Mouse (Mus musculus): ENCODE results near the gene Rnf38. TPM values are rescaled to one million over a fixed set of nuclear protein-coding genes. Genes with fewer than 3 reads are reported as not detected.

The Rnf38 gene
- polyA plus RNA-seq, 1 experiment from 2014 or later: 22.3 TPM

DNA sequence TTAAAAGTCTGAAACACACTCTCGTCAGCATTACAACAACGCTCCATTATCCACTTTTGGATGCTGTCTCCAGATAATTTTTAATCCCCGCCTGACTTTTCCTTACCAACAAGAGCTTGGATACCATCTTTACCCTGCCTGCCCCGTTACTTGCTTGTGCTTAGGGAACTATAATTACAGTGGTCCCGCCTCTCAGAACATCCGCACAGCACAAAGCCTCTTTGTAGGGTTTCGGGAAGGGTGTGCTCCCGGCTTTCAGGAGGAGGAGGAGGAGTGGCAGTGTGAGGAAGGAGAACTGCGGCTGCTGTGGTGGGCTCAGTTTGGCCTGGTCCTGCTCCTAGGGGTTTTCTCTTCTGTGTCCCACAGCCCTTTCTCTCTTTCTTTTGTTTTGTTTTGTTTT, 9.4 kb downstream of the Rnf38 start:
- no peak for DNase-seq (ENCODE audit: low spot score)

GRCm38 (mm10) chr4:44223444-44223843, 10.1 kb downstream of the Rnf38 start:
- no peak for DNase-seq (ENCODE audit: low spot score)

DNA sequence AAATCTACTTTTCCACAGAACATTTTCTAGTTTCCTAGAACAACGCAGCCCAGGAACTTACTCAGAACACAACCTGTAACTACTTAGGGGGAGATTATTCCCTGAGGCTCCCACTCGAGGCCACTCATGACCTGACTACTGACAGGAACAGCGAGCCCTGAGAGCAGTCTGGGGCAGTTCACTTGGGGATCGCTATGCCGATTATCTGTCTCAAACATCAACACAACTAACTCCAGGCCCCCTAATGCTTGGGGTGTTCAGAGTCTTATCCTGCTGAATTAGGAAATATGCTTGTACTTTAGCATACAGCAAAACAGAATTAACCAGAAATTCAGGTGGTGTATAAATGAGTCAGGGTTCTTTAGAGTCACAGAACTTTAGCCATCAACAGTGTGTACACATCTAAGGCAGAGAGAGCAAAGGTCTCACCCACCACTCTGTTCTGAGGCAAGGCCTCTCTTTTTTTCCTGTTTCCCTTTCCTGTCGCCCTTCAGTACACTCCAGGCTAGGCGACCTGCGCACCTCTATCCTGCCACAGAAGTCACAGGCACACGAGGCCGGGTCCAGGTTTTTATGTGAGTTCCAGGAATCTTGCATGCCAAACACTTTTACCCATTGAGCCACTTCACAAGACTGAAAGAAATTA, 16.7 kb downstream of the Rnf38 start:
- no peak for DNase-seq (ENCODE audit: low spot score)

GRCm38 (mm10) chr4:44199968-44200367, 33.6 kb downstream of the Rnf38 start:
- peak; percentile 66 for DNase-seq (ENCODE audit: low spot score)

DNA sequence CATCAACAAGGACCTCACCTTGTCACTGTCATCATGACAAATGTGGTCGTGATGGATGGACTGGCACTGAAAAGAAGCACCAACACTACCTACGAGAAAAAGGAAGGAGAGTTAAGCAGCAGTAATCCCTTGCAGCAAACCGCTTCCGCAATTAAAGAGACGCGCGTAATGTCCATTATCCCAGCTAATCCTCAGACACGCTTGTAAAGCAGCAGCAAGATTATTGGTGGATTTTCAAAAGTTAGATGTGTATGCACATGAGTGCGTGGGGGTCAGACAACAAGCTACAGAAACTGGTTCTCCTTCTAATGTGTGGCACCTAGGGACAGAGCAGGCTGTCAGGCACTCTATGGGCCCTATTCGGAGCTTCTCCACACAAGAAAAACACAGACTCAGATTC, 46.2 kb downstream of the Rnf38 start:
- DNase-seq (ENCODE audit: low spot score): no peak

- no peak for DNase-seq (ENCODE audit: low spot score)
These were observed 49.7 kb downstream of the Rnf38 start for GRCm38 (mm10) chr4:44183862-44184261.

DNA sequence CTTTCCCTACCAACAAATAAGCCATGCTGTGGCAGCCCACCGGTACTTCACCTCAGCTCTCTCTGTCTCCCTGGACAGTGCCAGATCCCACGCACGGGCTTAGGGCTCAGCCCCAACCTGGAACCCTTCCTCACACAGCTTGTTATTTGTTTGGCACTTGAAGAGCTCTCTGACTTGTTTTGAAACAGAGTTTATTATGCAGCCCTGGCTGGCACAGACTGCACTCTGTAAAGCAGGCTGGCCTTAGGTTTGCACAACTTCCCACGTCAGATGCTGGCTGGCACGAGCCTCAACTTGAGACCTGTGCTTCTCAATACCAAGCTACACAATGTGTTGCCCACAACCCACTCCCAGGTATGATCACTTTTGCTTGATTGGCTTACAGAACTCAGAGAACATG, 53.8 kb downstream of the Rnf38 start:
- DNase-seq (ENCODE audit: low spot score): no peak

- peak; percentile 78 for DNase-seq (ENCODE audit: low spot score)
These were observed 60.4 kb downstream of the Rnf38 start for GRCm38 (mm10) chr4:44173177-44173576.

- no peak for DNase-seq (ENCODE audit: low spot score)
These were observed 60.9 kb downstream of the Rnf38 start for GRCm38 (mm10) chr4:44172676-44173075.

- DNase-seq (ENCODE audit: low spot score): peak; percentile 37
These were observed 63.7 kb downstream of the Rnf38 start for GRCm38 (mm10) chr4:44169884-44170283.

DNA sequence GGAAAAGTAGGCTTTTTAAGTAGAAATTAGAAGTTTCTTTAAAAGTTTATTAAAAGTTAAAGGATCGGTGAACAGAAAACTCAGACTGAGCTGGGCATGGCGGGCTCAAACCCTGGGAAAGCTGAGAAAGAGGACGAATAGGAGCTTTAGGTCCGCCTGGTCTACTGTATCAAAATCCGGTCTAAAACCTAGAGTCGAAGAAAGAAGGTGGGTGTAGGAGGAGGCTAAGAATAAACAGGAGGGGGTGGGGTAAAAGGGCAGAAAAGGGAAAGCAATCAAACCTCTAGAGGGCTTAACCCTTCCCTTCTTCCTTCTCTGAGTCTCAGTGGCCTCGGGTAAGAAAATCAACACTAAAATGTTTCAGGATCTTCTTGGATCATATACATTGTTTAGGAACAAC, 64.8 kb downstream of the Rnf38 start:
- peak; percentile 54 for DNase-seq (ENCODE audit: low spot score)

- peak; percentile 99 for DNase-seq (ENCODE audit: low spot score)
These were observed 65.3 kb downstream of the Rnf38 start for GRCm38 (mm10) chr4:44168231-44168647.

GRCm38 (mm10) chr4:44167397-44168121, 66.0 kb downstream of the Rnf38 start:
- DNase-seq (ENCODE audit: low spot score): peak; percentile 98

GRCm38 (mm10) chr4:44166702-44167396, 66.7 kb downstream of the Rnf38 start:
- peak; percentile 10 for DNase-seq (ENCODE audit: low spot score)

DNA sequence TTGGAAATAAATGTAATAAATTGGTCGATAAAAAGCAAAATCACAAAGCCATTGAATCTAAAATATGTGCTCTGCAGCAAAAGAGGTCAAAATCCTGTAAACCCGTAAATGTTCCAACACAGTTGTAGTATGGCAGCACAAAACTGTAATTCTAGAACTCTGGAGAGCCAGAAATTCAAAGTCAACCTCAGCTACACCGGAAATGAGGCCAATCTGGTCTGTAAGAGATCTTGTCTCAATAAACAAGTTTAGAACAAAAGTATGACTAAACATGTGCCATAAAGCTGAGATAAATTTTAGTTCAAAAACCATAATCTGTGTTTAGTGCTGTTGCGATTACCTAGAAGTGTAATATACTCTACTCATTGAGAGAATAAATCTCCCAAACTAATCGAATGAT, 69.0 kb downstream of the Rnf38 start:
- DNase-seq (ENCODE audit: low spot score): peak; percentile 10

- DNase-seq (ENCODE audit: low spot score): no peak
These were observed 70.6 kb downstream of the Rnf38 start for GRCm38 (mm10) chr4:44163034-44163433.

DNA sequence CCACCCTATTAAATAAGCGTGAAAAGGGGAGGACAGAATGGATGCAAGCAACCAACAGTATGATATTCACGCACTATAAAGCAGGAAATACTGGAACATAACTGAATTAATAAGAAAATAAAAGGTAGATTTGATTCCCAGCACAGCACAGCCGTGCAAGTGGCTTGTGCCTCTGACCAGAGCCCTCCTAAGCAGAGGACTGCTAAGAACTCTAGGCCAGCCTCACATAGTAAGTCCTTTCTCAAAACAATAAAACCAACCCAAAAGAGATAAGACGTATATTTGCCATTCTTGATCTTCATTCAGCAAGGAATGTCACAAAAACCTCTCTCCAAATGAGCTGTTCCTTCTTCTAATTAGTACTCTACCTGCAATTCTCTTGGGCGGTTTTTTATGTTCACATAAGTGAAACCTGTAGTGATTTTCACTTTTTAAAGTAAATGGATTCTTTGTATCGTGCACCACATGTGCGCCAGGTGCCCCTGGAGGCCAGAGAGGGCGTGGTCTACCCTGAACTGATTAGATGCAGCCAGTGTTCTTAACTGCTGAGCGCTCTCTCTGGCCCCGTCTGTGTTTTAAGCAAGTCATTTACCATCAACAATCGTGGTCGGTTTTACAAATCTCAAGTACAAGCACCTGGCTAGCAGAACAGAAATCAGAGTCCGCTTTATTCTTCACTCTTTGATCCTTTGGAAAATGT, 72.4 kb downstream of the Rnf38 start:
- no peak for DNase-seq (ENCODE audit: low spot score)

GRCm38 (mm10) chr4:44159839-44160238, 73.8 kb downstream of the Rnf38 start:
- peak; percentile 52 for DNase-seq (ENCODE audit: low spot score)

GRCm38 (mm10) chr4:44156481-44156880, 77.1 kb downstream of the Rnf38 start:
- DNase-seq (ENCODE audit: low spot score): no peak

- no peak for DNase-seq (ENCODE audit: low spot score)
These were observed 78.7 kb downstream of the Rnf38 start for GRCm38 (mm10) chr4:44154884-44155283.

- no peak for DNase-seq (ENCODE audit: low spot score)
These were observed 80.7 kb downstream of the Rnf38 start for GRCm38 (mm10) chr4:44152904-44153303.

- peak; percentile 81 for DNase-seq (ENCODE audit: low spot score)
These were observed 106.8 kb downstream of the Rnf38 start for GRCm38 (mm10) chr4:44126805-44127204.
